Mouse (Mus musculus): ENCODE results near the gene Krt28.

- TF ChIP-seq CTCF (IDR thresholded peaks at IDR 0.05; ENCODE audit: borderline replicate concordance, control insufficient read depth, extremely low read depth, insufficient read depth, low read length, poor library complexity) (no peak), POLR2A (IDR thresholded peaks at IDR 0.05; ENCODE audit: control insufficient read depth, extremely low read depth, insufficient read depth, low read length, poor library complexity) (no peak)
Observed at GRCm38 (mm10) chr11:99369229-99369628, 5.5 kb downstream of the Krt28 start.

Measured in thymus, adult 2 months (tissue).